Mouse (Mus musculus): Measurements from ENCODE around the gene Capn3.

- TF ChIP-seq CTCF (IDR thresholded peaks at IDR 0.05; ENCODE audit: low read depth, low read length) (no peak), TAL1 (conservative IDR thresholded peaks at IDR 0.05; ENCODE audit: low read depth, low read length) (no peak), POLR2AphosphoS5 (IDR thresholded peaks at IDR 0.05; ENCODE audit: insufficient replicate concordance, low read depth, low read length) (no peak), GATA1 (IDR thresholded peaks at IDR 0.05; ENCODE audit: borderline replicate concordance, low read length) (no peak)
Observed at GRCm38 (mm10) chr2:120529531-120529930, 73.7 kb downstream of the Capn3 start.
